Mouse (Mus musculus): ENCODE data around the gene Ctla2a. TPM values are rescaled to one million over a fixed set of nuclear protein-coding genes. Genes with fewer than 3 reads are reported as not detected.
"Not testable (repeated sequence)": the region's sequence is repeated elsewhere in the genome, so short reads cannot be mapped to it uniquely, and the experiment has no call there.

Gene Ctla2a
- 10 to 100 TPM; 27.1 to 27.2 TPM for total RNA-seq (2021)
- long read RNA-seq, experiment 1, transcript Ctla2a-201 (5 exons, 1,373 nt), result major isoform, 6 of 10 reads
- long read RNA-seq, experiment 1, partial matches to known transcripts, result 0 of 10 reads
- long read RNA-seq, experiment 1, other reads (novel, unspliced or antisense), result 2 of 10 reads
- long read RNA-seq, experiment 2, transcript Ctla2a-201 (5 exons, 1,373 nt), result major isoform, 6 of 11 reads
- long read RNA-seq, experiment 2, partial matches to known transcripts, result 0 of 11 reads
- long read RNA-seq, experiment 2, other reads (novel, unspliced or antisense), result 0 of 11 reads

DNA sequence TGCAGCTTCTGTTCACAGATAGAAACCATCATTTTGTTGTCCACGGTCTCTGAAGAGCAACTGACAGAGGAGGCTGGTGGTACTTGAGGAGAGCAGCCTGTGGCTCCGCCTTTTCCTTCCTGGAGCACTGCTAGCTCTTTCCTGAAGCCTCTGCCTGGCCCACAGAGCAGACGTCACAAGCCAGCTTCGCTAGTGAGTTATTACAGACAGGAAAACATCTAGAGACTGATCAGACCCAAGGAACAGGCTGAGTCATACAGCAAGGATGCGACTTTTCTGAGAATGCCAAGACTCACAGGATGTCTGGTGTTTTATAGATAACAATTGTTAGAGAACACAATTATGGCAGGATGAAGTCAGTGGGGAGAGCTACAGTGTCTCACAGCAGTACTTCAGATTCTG lies at the start of gene Ctla2a, which contains the start of gene Gm49391:
Gene Ctla2a (minus strand): TSS at position 126 of the 402 bp plus-strand sequence.
Gene Gm49391 (minus strand): TSS at position 72 of the 402 bp plus-strand sequence.
- no peak for DNase-seq

GRCm38 (mm10) chr13:60972319-60972718 lies 35.9 kb upstream of the Ctla2a start:
- not testable (repeated sequence) for DNase-seq

GRCm38 (mm10) chr13:60963985-60964384 lies 27.6 kb upstream of the Ctla2a start:
- DNase-seq, result not testable (repeated sequence)

GRCm38 (mm10) chr13:60961706-60962105 lies 25.3 kb upstream of the Ctla2a start:
- no peak for DNase-seq

- DNase-seq, result not testable (repeated sequence)
Measured at GRCm38 (mm10) chr13:60941884-60942283, 5.5 kb upstream of the Ctla2a start, which contains the start of gene Tpbpa. TSS of gene Tpbpa (minus strand) at chr13:60941984.

DNA sequence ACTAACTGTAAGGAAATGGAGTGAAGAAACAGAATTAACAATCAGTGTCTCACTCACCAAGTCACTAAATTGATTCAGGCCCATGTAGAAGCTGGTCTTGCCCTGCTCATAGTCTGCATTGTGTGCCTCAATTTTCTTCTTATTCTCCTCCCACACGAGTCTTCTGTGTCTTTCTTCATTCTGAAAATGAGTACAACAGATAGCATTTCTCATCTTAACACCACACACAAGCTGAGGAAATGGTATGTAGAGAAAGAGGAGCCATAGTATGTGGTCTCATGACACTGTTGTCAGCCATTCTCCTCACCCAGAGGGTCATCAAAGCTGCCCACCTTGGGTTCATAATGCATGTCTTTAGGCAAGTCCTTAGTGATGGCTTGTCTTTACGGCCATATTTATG lies 935 bp downstream of the Ctla2a start, which contains the start of gene Gm49393:
Gene Gm49393 (minus strand): TSS at position 101 of the 400 bp plus-strand sequence.
- not testable (repeated sequence) for DNase-seq

DNA sequence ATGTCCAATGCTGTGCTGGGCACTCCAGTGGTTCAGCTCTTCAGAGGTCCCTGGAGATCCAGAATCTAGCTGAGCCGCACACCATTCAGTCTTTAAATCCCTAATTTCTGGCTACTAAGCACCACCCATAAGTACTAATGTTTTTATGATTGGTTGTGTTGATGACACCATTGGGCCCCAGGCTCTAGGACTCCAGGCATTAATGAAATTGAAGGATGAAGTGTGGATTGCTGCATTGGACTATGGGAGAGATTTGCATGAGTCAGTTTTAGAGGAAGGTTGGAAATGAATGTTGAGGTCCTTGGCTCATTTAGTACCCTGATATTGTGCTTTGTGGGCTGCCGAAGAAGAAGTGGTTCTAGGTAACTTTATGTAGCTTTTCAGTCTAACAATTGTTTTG lies 31.6 kb downstream of the Ctla2a start, which contains the start of gene Tpbpb:
Gene Tpbpb (minus strand): TSS at position 101 of the 400 bp plus-strand sequence.
- not testable (repeated sequence) for DNase-seq

DNA sequence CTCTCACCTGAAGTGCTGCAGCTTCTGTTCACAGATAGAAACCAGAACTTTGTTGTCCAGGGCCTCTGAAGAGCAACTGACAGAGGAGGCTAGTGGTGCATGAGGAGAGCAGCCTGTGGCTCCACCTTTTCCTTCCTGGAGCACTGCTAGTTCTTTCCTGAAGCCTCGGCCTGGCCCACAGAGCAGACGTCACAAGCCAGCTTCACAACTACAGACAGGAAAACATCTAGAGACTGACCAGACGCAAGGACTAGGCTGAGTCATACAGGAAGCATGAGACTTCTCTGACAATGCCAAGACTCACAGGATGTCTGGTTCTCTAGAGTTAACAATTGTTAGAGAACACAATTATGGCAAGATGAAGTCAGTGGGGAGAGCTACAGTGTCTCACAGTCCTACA lies 39.1 kb downstream of the Ctla2a start, which contains the start of gene Ctla2b:
Gene Ctla2b (minus strand): TSS at position 120 of the 400 bp plus-strand sequence.
- DNase-seq, result peak; percentile 7

GRCm38 (mm10) chr13:60896794-60897193 lies 39.6 kb downstream of the Ctla2a start, which contains the start of gene Gm49392:
TSS of gene Gm49392 (minus strand) at chr13:60896894.
- DNase-seq, result not testable (repeated sequence)

DNA sequence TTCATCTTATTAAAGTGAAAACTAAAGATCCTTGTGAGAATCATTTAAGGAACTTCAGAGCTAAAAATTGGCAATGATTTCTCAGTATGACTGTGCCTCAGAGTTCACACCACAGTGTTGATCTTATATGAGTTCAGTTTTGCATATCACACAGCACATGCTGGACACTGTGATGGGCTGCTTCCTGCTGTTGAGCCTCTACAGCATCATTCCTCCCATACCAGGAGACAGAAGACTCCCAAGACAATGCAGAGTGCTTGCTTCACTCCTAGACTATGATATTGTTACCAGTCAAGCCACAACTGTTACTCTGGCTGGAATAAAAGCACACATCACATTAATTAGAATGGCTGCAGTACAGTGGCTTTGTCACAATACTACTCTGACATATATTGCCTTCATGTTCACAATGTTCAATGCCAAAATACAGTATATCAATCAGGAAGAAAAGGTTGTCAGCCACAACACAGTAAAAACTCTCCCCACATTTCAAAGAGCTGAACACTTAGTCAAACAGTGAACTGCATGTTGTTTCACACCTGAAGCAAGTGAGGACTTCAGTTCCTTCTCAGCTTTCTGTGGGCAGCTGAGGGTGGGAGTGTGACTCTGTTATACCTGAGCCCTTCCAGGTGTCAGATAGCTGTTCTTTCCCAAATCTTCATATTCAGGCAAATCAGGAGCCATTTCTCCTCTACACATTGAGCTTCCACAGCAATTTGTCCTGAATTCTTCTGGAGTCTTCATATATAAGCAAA lies 40.8 kb downstream of the Ctla2a start:
- no peak for DNase-seq

DNA sequence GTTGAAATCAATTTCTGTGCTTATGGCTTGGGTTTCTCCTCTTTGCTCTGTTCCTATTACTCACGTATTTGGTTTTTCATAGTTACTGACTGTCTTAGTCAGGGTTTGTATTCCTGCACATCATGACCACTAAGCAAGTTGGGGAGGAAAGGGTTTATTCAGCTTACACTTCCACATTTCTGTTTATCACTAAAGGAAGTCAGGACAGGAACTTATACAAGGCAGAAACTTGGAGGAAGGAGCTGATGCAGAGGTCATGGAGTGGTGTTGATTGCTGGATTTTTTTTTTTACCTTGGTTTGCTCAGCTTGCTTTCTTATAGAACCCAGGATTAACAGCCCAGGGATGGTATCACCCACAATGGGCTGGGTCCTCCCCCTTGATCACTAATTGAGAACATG lies 44.1 kb downstream of the Ctla2a start:
- no peak for DNase-seq

Other genes starting within 250 kb of the Ctla2a start
- not detected for gene BC051665, start 150.3 kb downstream of the Ctla2a start, total RNA-seq (2021)
- gene Ctsll3, start 133.8 kb downstream of the Ctla2a start, total RNA-seq (2021), result not detected
- gene 4930486L24Rik, start 72.2 kb downstream of the Ctla2a start, total RNA-seq (2021), result under 1 TPM in 1 of 2 experiments, not detected in 1; 0.47 TPM
- gene Gm49392, start 39.7 kb downstream of the Ctla2a start, total RNA-seq (2021), result under 1 TPM in 1 of 2 experiments, not detected in 1; 0.26 TPM
- 1 to 10 TPM; 3.1 to 3.5 TPM for gene Ctla2b, start 39.2 kb downstream of the Ctla2a start, total RNA-seq (2021)
- not detected for gene Tpbpb, start 31.7 kb downstream of the Ctla2a start, total RNA-seq (2021)
- not detected for gene Gm49393, start 1.0 kb downstream of the Ctla2a start, total RNA-seq (2021)
- gene Gm49391, start 54 bp downstream of the Ctla2a start, total RNA-seq (2021), result not detected
- gene Tpbpa, start 5.4 kb upstream of the Ctla2a start, total RNA-seq (2021), result not detected
- gene Ctsj, start 69.3 kb upstream of the Ctla2a start, total RNA-seq (2021), result not detected
- not detected for gene Ctsq, start 104.0 kb upstream of the Ctla2a start, total RNA-seq (2021)
- not detected for gene Ctsr, start 227.6 kb upstream of the Ctla2a start, total RNA-seq (2021)

All from gastrocnemius, postnatal 10 days (tissue).